Mouse (Mus musculus) lung, postnatal 36 days (tissue): Measurements from ENCODE around the gene Sema4a.

Experiments
- DNase-seq: peaks from one replicate; pipeline ENCODE4 v3.0.0; 2022; ENCODE audit warnings: mixed read lengths

Sema4a gene

GRCm38 (mm10) chr3:88425330-88425689, 35.7 kb downstream of the Sema4a start:
- no peak for DNase-seq

- peak; percentile 99 for DNase-seq
Observed at GRCm38 (mm10) chr3:88424605-88425329, 36.2 kb downstream of the Sema4a start, which contains the start of gene Slc25a44. Gene Slc25a44, minus strand, starts transcription at chr3:88425139.

GRCm38 (mm10) chr3:88422020-88422720, 38.8 kb downstream of the Sema4a start:
- DNase-seq, result peak; percentile 75

GRCm38 (mm10) chr3:88420771-88421170, 40.2 kb downstream of the Sema4a start:
- no peak for DNase-seq

GRCm38 (mm10) chr3:88418016-88418415, 43.0 kb downstream of the Sema4a start:
- DNase-seq, result peak; percentile 19

- no peak for DNase-seq
Observed at GRCm38 (mm10) chr3:88415668-88416067, 45.3 kb downstream of the Sema4a start.

- DNase-seq, result no peak
Observed at GRCm38 (mm10) chr3:88412636-88413035, 48.3 kb downstream of the Sema4a start.

GRCm38 (mm10) chr3:88411681-88412080, 49.3 kb downstream of the Sema4a start:
- no peak for DNase-seq

- no peak for DNase-seq
Observed at GRCm38 (mm10) chr3:88410645-88411031, 50.3 kb downstream of the Sema4a start.

GRCm38 (mm10) chr3:88409741-88410644, 51.0 kb downstream of the Sema4a start, which contains the start of gene Pmf1:
Gene Pmf1, minus strand, starts transcription at chr3:88410331.
- peak; percentile 97 for DNase-seq

- DNase-seq, result no peak
Observed at GRCm38 (mm10) chr3:88408953-88409352, 52.0 kb downstream of the Sema4a start.

- no peak for DNase-seq
Observed at GRCm38 (mm10) chr3:88407529-88407928, 53.5 kb downstream of the Sema4a start.

- peak; percentile 76 for DNase-seq
Observed at GRCm38 (mm10) chr3:88407090-88407489, 53.9 kb downstream of the Sema4a start.

GRCm38 (mm10) chr3:88403522-88404230, 57.3 kb downstream of the Sema4a start:
- DNase-seq, result no peak

- no peak for DNase-seq
Observed at GRCm38 (mm10) chr3:88398666-88399065, 62.3 kb downstream of the Sema4a start.

GRCm38 (mm10) chr3:88395742-88396141, 65.2 kb downstream of the Sema4a start:
- DNase-seq, result no peak

- DNase-seq, result no peak
Observed at GRCm38 (mm10) chr3:88395288-88395687, 65.7 kb downstream of the Sema4a start.

- no peak for DNase-seq
Observed at GRCm38 (mm10) chr3:88393776-88394375, 67.1 kb downstream of the Sema4a start.
